Mouse (Mus musculus) testis, adult 2 months (tissue): ENCODE data around the gene Cyb561d1. TPM values are rescaled to one million over a fixed set of nuclear protein-coding genes. Genes with fewer than 3 reads are reported as not detected.
A peak's percentile ranks its signal among the peaks of the same experiment; 100 is the strongest.

Source experiments
- H3K27ac ChIP-seq: fragments of 200-500 bp; 2 replicates; pipeline ENCODE4 v1.5.1; 2012; ENCODE audit warnings: low read depth, low read length; ENCODE audit not compliant: control insufficient read depth, insufficient read depth
- H3K27me3 ChIP-seq: fragments of 200-500 bp; 2 replicates; pipeline ENCODE4 v1.6.1; 2012; ENCODE audit warnings: mild to moderate bottlenecking, low read length, moderate library complexity; ENCODE audit not compliant: control insufficient read depth, insufficient read depth
- H3K36me3 ChIP-seq: fragments of 200-500 bp; 2 replicates; pipeline ENCODE4 v1.6.1; 2012; ENCODE audit warnings: mild to moderate bottlenecking, low read length; ENCODE audit not compliant: control insufficient read depth, insufficient read depth
- H3K4me1 ChIP-seq: fragments of 200-500 bp; 2 replicates; pipeline ENCODE4 v1.6.1; 2012; ENCODE audit warnings: low read length; ENCODE audit not compliant: control insufficient read depth, insufficient read depth
- H3K4me3 ChIP-seq: fragments of 200-500 bp; 2 replicates; pipeline ENCODE4 v1.5.1; 2012; ENCODE audit warnings: low read depth, mild to moderate bottlenecking, low read length, moderate library complexity, mixed read lengths; ENCODE audit not compliant: control insufficient read depth
- CTCF ChIP-seq: fragments of 200-500 bp; IDR thresholded peaks from 2 replicates; pipeline ENCODE4 v1.5.1; 2012; ENCODE audit warnings: low read depth, mild to moderate bottlenecking, inconsistent platforms, low read length, moderate library complexity; ENCODE audit not compliant: control insufficient read depth, insufficient read depth, insufficient replicate concordance
- POLR2A ChIP-seq: fragments of 200-500 bp; IDR thresholded peaks from 2 replicates; pipeline ENCODE4 v1.6.1; 2012; ENCODE audit warnings: low read depth, mild to moderate bottlenecking, inconsistent platforms, low read length, moderate library complexity; ENCODE audit not compliant: control insufficient read depth
- polyA plus RNA-seq: library from polyadenylated mRNA; depleted of rRNA; stranded (reverse); fragments of >200 nt; gene quantifications from 2 replicates; pipeline ENCODE4 v1.2.3, GENCODE M21; 2012

The Cyb561d1 gene
- polyA plus RNA-seq, 1 experiment = 2.2 TPM

- peak overlapping the region; percentile 87 for H3K4me3 ChIP-seq
- peaks cover 6% of the 10 kb centered on the region for H3K4me1 ChIP-seq
- H3K27ac ChIP-seq = no peak overlapping the region
- peaks cover 9% of the 10 kb centered on the region for H3K27me3 ChIP-seq
- TF ChIP-seq CTCF (no peak), POLR2A (no peak)
- no peaks in the 10 kb centered on the region for H3K36me3 ChIP-seq
Measured at GRCm38 (mm10) chr3:108225711-108226557, 24.9 kb upstream of the Cyb561d1 start.

GRCm38 (mm10) chr3:108220661-108221060 is 19.6 kb upstream of the Cyb561d1 start:
- H3K4me3 ChIP-seq = no peak overlapping the region
- no peaks in the 10 kb centered on the region for H3K36me3 ChIP-seq
- TF ChIP-seq CTCF (no peak), POLR2A (no peak)
- H3K27me3 ChIP-seq = peaks cover 2% of the 10 kb centered on the region; the same call in 1 of the 2 replicates
- no peaks in the 10 kb centered on the region for H3K4me1 ChIP-seq
- H3K27ac ChIP-seq = no peak overlapping the region

- H3K27me3 ChIP-seq = no peaks in the 10 kb centered on the region
- TF ChIP-seq CTCF = no peak
- no peak for TF ChIP-seq POLR2A
- no peak overlapping the region for H3K4me3 ChIP-seq
- H3K4me1 ChIP-seq = peaks cover 10% of the 10 kb centered on the region
- H3K36me3 ChIP-seq = no peaks in the 10 kb centered on the region
- H3K27ac ChIP-seq = no peak overlapping the region
Measured at GRCm38 (mm10) chr3:108214734-108215133, 13.7 kb upstream of the Cyb561d1 start.

GRCm38 (mm10) chr3:108212406-108212805 is 11.4 kb upstream of the Cyb561d1 start:
- peaks cover 14% of the 10 kb centered on the region for H3K4me1 ChIP-seq

GRCm38 (mm10) chr3:108211845-108212244 is 10.8 kb upstream of the Cyb561d1 start:
- no peak for TF ChIP-seq POLR2A
- no peak for TF ChIP-seq CTCF
- Histone ChIP-seq H3K27me3 (no peaks in the 10 kb centered on the region), H3K4me3 (no peak overlapping the region), H3K36me3 (no peaks in the 10 kb centered on the region), H3K27ac (no peak overlapping the region), H3K4me1 (peaks cover 14% of the 10 kb centered on the region)

More at GRCm38 (mm10) chr3:108212406-108212805, 11.4 kb upstream of the Cyb561d1 start:
- TF ChIP-seq CTCF = no peak
- TF ChIP-seq POLR2A = no peak
- Histone ChIP-seq H3K36me3 (no peaks in the 10 kb centered on the region), H3K27ac (no peak overlapping the region), H3K27me3 (no peaks in the 10 kb centered on the region), H3K4me3 (no peak overlapping the region)

- TF ChIP-seq CTCF (no peak), POLR2A (no peak)
- Histone ChIP-seq H3K27ac (peak within 1 kb of the TSS; percentile 80), H3K4me3 (peak within 1 kb of the TSS; percentile 91), H3K27me3 (no peaks in the 10 kb centered on the region), H3K36me3 (no peaks in the 10 kb centered on the region), H3K4me1 (peaks cover 14% of the 10 kb centered on the region)
Measured at GRCm38 (mm10) chr3:108210771-108211139, 9.7 kb upstream of the Cyb561d1 start, which contains the start of gene Atxn7l2. TSS of gene Atxn7l2 (minus strand) at chr3:108210934.

GRCm38 (mm10) chr3:108209946-108210770 is 9.1 kb upstream of the Cyb561d1 start:
- H3K27ac ChIP-seq = peak overlapping the region; percentile 80
- H3K27me3 ChIP-seq = no peaks in the 10 kb centered on the region
- TF ChIP-seq POLR2A (peak; percentile 77), CTCF (no peak)
- H3K4me1 ChIP-seq = peaks cover 14% of the 10 kb centered on the region
- H3K36me3 ChIP-seq = no peaks in the 10 kb centered on the region
- peak overlapping the region; percentile 91 for H3K4me3 ChIP-seq
